Comparison of ENCODE assay signal across 8 mouse cellular contexts in the genomic region with DNA sequence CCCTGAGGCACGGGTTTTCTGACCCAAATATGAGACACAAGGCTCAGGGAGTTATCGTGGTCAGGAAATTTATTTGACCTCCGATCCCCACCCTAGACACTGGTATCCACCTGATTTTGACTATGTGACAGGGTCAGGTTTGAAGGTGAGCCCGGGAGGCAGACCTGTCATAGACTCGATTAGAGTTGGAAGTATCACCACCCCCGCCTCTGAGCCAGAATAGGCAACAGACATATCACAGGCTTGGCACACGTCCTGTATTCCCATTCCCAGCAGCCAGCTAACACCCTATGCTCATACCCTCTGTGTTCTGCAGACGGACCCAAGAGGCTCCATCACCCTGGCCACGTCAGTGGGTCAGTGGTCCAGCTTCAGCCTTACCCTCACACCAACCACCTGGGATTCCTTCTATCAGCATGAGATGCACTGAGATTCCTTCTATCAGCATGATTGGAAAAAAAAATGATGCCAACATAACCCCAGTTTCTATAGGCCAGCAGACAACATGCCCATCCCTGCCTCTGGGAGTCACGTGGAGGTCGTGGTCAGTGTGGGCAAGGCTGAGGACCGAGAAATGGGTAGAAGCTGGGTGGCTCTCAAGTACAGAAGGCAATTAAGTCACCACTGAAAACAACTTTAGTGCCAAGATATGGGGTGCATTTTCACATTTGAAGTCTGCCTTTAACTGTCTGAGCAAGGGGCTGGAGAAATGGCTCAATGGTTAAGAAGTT. TPM values are rescaled to one million over a fixed set of nuclear protein-coding genes. Genes with fewer than 3 reads are reported as not detected.
DNase-seq lines count a peak whose midpoint lies in the region; ATAC-seq lines count a peak whose summit lies in the region.

No protein-coding gene starts in this region.

- no peak overlapping the region for H3K27ac ChIP-seq in lung, embryonic 16.5 days (ENCODE audit: low read length)

- no peak overlapping the region for H3K4me3 ChIP-seq in lung, embryonic 16.5 days (ENCODE audit: low read length)

- peaks cover 12% of the 10 kb centered on the region for H3K4me1 ChIP-seq in lung, embryonic 16.5 days (replicated peaks; ENCODE audit: control insufficient read depth, insufficient read depth, low read length)

- peaks cover 3% of the 10 kb centered on the region; the same call in 1 of the 2 replicates for H3K9me3 ChIP-seq in lung, embryonic 16.5 days (ENCODE audit: control insufficient read depth, low read length)

- H3K4me2 ChIP-seq in lung, embryonic 16.5 days (ENCODE audit: low read depth, low read length): peak overlapping the region; percentile 68

- peaks cover 5% of the 10 kb centered on the region for H3K27me3 ChIP-seq in lung, embryonic 16.5 days (ENCODE audit: control insufficient read depth, insufficient read depth, low read depth, low read length)

- peak overlapping the region; percentile 48; the same call in 1 of the 2 replicates for H3K9ac ChIP-seq in lung, embryonic 16.5 days (ENCODE audit: low read length)

- DNase-seq in lung, postnatal 14 days: no peak
- DNase-seq in frontal cortex, postnatal 36 days (ENCODE audit: low spot score in 2 of 2): peak; percentile 54 to 67
- peak; percentile 47 to 65 for DNase-seq in left cerebral cortex, postnatal 14 days (ENCODE audit: low spot score in 2 of 2)
- peak; percentile 47 for DNase-seq in right cerebral cortex, postnatal 14 days
- DNase-seq in gastrocnemius, postnatal 4 days (ENCODE audit: low spot score in 2 of 2): no peak
- DNase-seq in cerebellum, adult 8-10 months: no peak
- no peak for DNase-seq in cerebellum, postnatal 25 days

- no peaks in the 10 kb centered on the region for H3K36me3 ChIP-seq in lung, embryonic 16.5 days (ENCODE audit: control insufficient read depth, insufficient read depth, low read length)

- intact Hi-C loops in left cerebral cortex, postnatal 14 days (cut with DNase I): no loop called here

- WGBS in lung, embryonic 16.5 days: 58% methylated on average over 12 of the region's 12 CpGs

- ATAC-seq in lung, embryonic 16.5 days (ENCODE audit: low read depth): no peak

RNA-seq across cellular contexts. Expression of a gene that starts 6.9 kb away (rescaled TPM):
- polyA plus RNA-seq in lung, embryonic 16.5 days (2015; fragmentation: Nextera tagmentation; extraction: Ambion mirVana): 11.5 and 12.0 TPM in 2 replicates
- total RNA-seq in left cerebral cortex, postnatal 14 days (2021): 10 to 100 TPM; 15.4 to 17.0 TPM
- total RNA-seq in gastrocnemius, postnatal 4 days (2021): 10 to 100 TPM; 19.4 to 22.2 TPM

RNA-seq across cellular contexts. Expression of a gene that starts 7.3 kb away (rescaled TPM):
- 19.1 and 20.2 TPM in 2 replicates for polyA plus RNA-seq in lung, embryonic 16.5 days (2015; fragmentation: Nextera tagmentation; extraction: Ambion mirVana)
- 100 to 1,000 TPM in 1 of 2 experiments, 10 to 100 TPM in 1; 98.7 to 101 TPM for total RNA-seq in left cerebral cortex, postnatal 14 days (2021)
- total RNA-seq in gastrocnemius, postnatal 4 days (2021): 1 to 10 TPM; 7.2 to 9.0 TPM

RNA-seq across cellular contexts. Expression of a gene that starts 28.7 kb away (rescaled TPM):
- polyA plus RNA-seq in lung, embryonic 16.5 days (2015; fragmentation: Nextera tagmentation; extraction: Ambion mirVana): 203 and 205 TPM in 2 replicates
- total RNA-seq in left cerebral cortex, postnatal 14 days (2021): 100 to 1,000 TPM; 101 to 112 TPM
- 10 to 100 TPM; 89.6 to 94.0 TPM for total RNA-seq in gastrocnemius, postnatal 4 days (2021)

RNA-seq across cellular contexts. Expression of a gene that starts 40.3 kb away (rescaled TPM):
- polyA plus RNA-seq in lung, embryonic 16.5 days (2015; fragmentation: Nextera tagmentation; extraction: Ambion mirVana): not detected in 2 replicates
- not detected for total RNA-seq in left cerebral cortex, postnatal 14 days (2021)
- total RNA-seq in gastrocnemius, postnatal 4 days (2021): not detected

RNA-seq across cellular contexts. Expression of a gene that starts 44.9 kb away (rescaled TPM):
- polyA plus RNA-seq in lung, embryonic 16.5 days (2015; fragmentation: Nextera tagmentation; extraction: Ambion mirVana): 822 and 823 TPM in 2 replicates
- 100 to 1,000 TPM; 423 to 448 TPM for total RNA-seq in left cerebral cortex, postnatal 14 days (2021)
- 100 to 1,000 TPM; 763 to 790 TPM for total RNA-seq in gastrocnemius, postnatal 4 days (2021)

Comparison
In these comparisons a context has a peak if more than half of its experiments do, and no peak if none do; other contexts are left out.
1. DNase-seq: peak in frontal cortex, postnatal 36 days (2 of 2), left cerebral cortex, postnatal 14 days (2 of 2) and right cerebral cortex, postnatal 14 days (single experiment); none in lung, postnatal 14 days (single experiment), gastrocnemius, postnatal 4 days (0 of 2), cerebellum, adult 8-10 months (single experiment) and cerebellum, postnatal 25 days (0 of 2).
2. RNA of a gene that starts 7.3 kb away (total RNA-seq): 98.7 to 101 TPM in left cerebral cortex, postnatal 14 days; 7.2 to 9.0 TPM in gastrocnemius, postnatal 4 days; every median in the first group is over 10 times any median in the second.